Mouse (Mus musculus) stomach, embryonic 16.5 days (tissue): ENCODE data around the gene Habp4. TPM values are rescaled to one million over a fixed set of nuclear protein-coding genes. Genes with fewer than 3 reads are reported as not detected.

Experiments used
- ATAC-seq: fragments of 200-750 bp; cut with Nextera tagmentation; 2 replicates; pipeline ENCODE4 v1.8.0; 2017; ENCODE audit warnings: moderate number of reproducible peaks, moderate TSS enrichment; ENCODE audit not compliant: insufficient read depth, low FRiP score
- H3K27ac ChIP-seq: fragments of 300-500 bp; sonication (generic); 2 replicates; pipeline ENCODE4 v1.5.1; 2014; ENCODE audit warnings: low read length
- H3K27me3 ChIP-seq: fragments of 300-500 bp; sonication (generic); 2 replicates; pipeline ENCODE4 v1.6.1; 2014; ENCODE audit warnings: low read length, control low read depth, mixed read lengths; ENCODE audit not compliant: control insufficient read depth, insufficient read depth
- H3K36me3 ChIP-seq: fragments of 300-500 bp; sonication (generic); 2 replicates; pipeline ENCODE4 v1.6.1; 2014; ENCODE audit warnings: low read length; ENCODE audit not compliant: control insufficient read depth, insufficient read depth
- H3K4me1 ChIP-seq: fragments of 300-500 bp; sonication (generic); 2 replicates; pipeline ENCODE4 v1.6.1; 2014; ENCODE audit warnings: low read length, control low read depth, mixed read lengths; ENCODE audit not compliant: control insufficient read depth, insufficient read depth
- H3K4me2 ChIP-seq: fragments of 300-500 bp; sonication (generic); 2 replicates; pipeline ENCODE4 v1.6.1; 2014; ENCODE audit warnings: low read depth, low read length, mixed read lengths
- H3K4me3 ChIP-seq: fragments of 300-500 bp; sonication (generic); replicated peaks from 2 replicates; pipeline ENCODE4 v1.5.1; 2014; ENCODE audit warnings: mild to moderate bottlenecking, low read length
- H3K9ac ChIP-seq: fragments of 300-500 bp; sonication (generic); 2 replicates; pipeline ENCODE4 v1.6.1; 2014; ENCODE audit warnings: low read length
- H3K9me3 ChIP-seq: fragments of 300-500 bp; sonication (generic); replicated peaks from 2 replicates; pipeline ENCODE4 v1.6.1; 2016; ENCODE audit warnings: low read length, control low read depth; ENCODE audit not compliant: control insufficient read depth
- WGBS: fragments of 180-500 bp; shearing (Covaris S2); extraction: QIAGEN DNeasy Blood & Tissue Kit; methylation state at CpG from one replicate; pipeline ENCODE4 v1.1.7; 2014; 5-methylcytosine and 5-hydroxymethylcytosine counted together
- polyA plus RNA-seq: library from polyadenylated mRNA; unstranded; fragments of >200 nt; fragmentation: Nextera tagmentation; extraction: Ambion mirVana; gene quantifications from 2 replicates; pipeline ENCODE4 v1.2.1, GENCODE M21; 2015

Gene Habp4
- polyA plus RNA-seq, 1 experiment from 2014 or later: 15.4 TPM

GRCm38 (mm10) chr13:64184361-64184760 lies 22.7 kb downstream of the Habp4 start:
- Histone ChIP-seq H3K4me1 (no peaks in the 10 kb centered on the region), H3K9ac (no peak overlapping the region), H3K4me3 (no peak overlapping the region), H3K36me3 (0 out of 2 replicates have a peak, but pooled peaks cover 7% of the 10 kb centered on the region), H3K4me2 (no peak overlapping the region), H3K27ac (no peak overlapping the region), H3K27me3 (no peaks in the 10 kb centered on the region), H3K9me3 (no peaks in the 10 kb centered on the region)
- 77% methylated on average over 10 of the region's 10 CpGs for WGBS
- ATAC-seq: no peak

- no peak for ATAC-seq
- Histone ChIP-seq H3K36me3 (0 out of 2 replicates have a peak, but pooled peaks cover 7% of the 10 kb centered on the region), H3K27ac (no peak overlapping the region), H3K9ac (no peak overlapping the region), H3K27me3 (no peaks in the 10 kb centered on the region), H3K4me3 (no peak overlapping the region), H3K9me3 (no peaks in the 10 kb centered on the region), H3K4me1 (no peaks in the 10 kb centered on the region), H3K4me2 (no peak overlapping the region)
- 69% methylated on average over 7 of the region's 7 CpGs for WGBS
Measured at GRCm38 (mm10) chr13:64185176-64185575, 23.6 kb downstream of the Habp4 start.

GRCm38 (mm10) chr13:64185586-64185985 lies 24.0 kb downstream of the Habp4 start:
- no peak for ATAC-seq
- Histone ChIP-seq H3K27me3 (no peaks in the 10 kb centered on the region), H3K4me1 (no peaks in the 10 kb centered on the region), H3K4me3 (no peak overlapping the region), H3K9me3 (no peaks in the 10 kb centered on the region), H3K4me2 (no peak overlapping the region), H3K36me3 (0 out of 2 replicates have a peak, but pooled peaks cover 7% of the 10 kb centered on the region), H3K27ac (no peak overlapping the region), H3K9ac (no peak overlapping the region)
- 91% methylated on average over 9 of the region's 9 CpGs for WGBS

GRCm38 (mm10) chr13:64186516-64186915 lies 24.9 kb downstream of the Habp4 start:
- no peaks in the 10 kb centered on the region for H3K4me1 ChIP-seq
- H3K27ac ChIP-seq: no peak overlapping the region
- no peak overlapping the region for H3K9ac ChIP-seq
- no peak overlapping the region for H3K4me2 ChIP-seq
- no peak overlapping the region for H3K4me3 ChIP-seq
- H3K9me3 ChIP-seq: no peaks in the 10 kb centered on the region
- H3K27me3 ChIP-seq: no peaks in the 10 kb centered on the region
- WGBS: 93% methylated on average over 4 of the region's 4 CpGs
- 0 out of 2 replicates have a peak, but pooled peaks cover 7% of the 10 kb centered on the region for H3K36me3 ChIP-seq
- ATAC-seq: no peak

- no peak overlapping the region for H3K4me3 ChIP-seq
- no peaks in the 10 kb centered on the region for H3K4me1 ChIP-seq
- no peak overlapping the region for H3K27ac ChIP-seq
- no peak overlapping the region for H3K9ac ChIP-seq
- ATAC-seq: no peak
- 0 out of 2 replicates have a peak, but pooled peaks cover 7% of the 10 kb centered on the region for H3K36me3 ChIP-seq
- no peak overlapping the region for H3K4me2 ChIP-seq
- no peaks in the 10 kb centered on the region for H3K9me3 ChIP-seq
- H3K27me3 ChIP-seq: no peaks in the 10 kb centered on the region
Measured at GRCm38 (mm10) chr13:64187065-64187464, 25.4 kb downstream of the Habp4 start.

GRCm38 (mm10) chr13:64197899-64198298 lies 36.3 kb downstream of the Habp4 start:
- no peaks in the 10 kb centered on the region for H3K4me1 ChIP-seq
- H3K27me3 ChIP-seq: no peaks in the 10 kb centered on the region
- H3K27ac ChIP-seq: no peak overlapping the region
- no peak overlapping the region for H3K4me3 ChIP-seq
- no peak for ATAC-seq
- no peaks in the 10 kb centered on the region for H3K9me3 ChIP-seq
- H3K36me3 ChIP-seq: no peaks in the 10 kb centered on the region
- no peak overlapping the region for H3K9ac ChIP-seq
- H3K4me2 ChIP-seq: no peak overlapping the region
- WGBS: 69% methylated on average over 6 of the region's 6 CpGs

GRCm38 (mm10) chr13:64198310-64198709 lies 36.7 kb downstream of the Habp4 start:
- no peaks in the 10 kb centered on the region for H3K36me3 ChIP-seq
- H3K9me3 ChIP-seq: no peaks in the 10 kb centered on the region
- no peak for ATAC-seq
- H3K9ac ChIP-seq: no peak overlapping the region
- no peaks in the 10 kb centered on the region for H3K4me1 ChIP-seq
- H3K4me3 ChIP-seq: no peak overlapping the region
- H3K27me3 ChIP-seq: no peaks in the 10 kb centered on the region
- no peak overlapping the region for H3K27ac ChIP-seq
- WGBS: 91% methylated on average over 4 of the region's 4 CpGs
- H3K4me2 ChIP-seq: no peak overlapping the region

GRCm38 (mm10) chr13:64200911-64201310 lies 39.3 kb downstream of the Habp4 start:
- no peak overlapping the region for H3K9ac ChIP-seq
- H3K27me3 ChIP-seq: no peaks in the 10 kb centered on the region
- 90% methylated on average over 4 of the region's 4 CpGs for WGBS
- H3K4me1 ChIP-seq: no peaks in the 10 kb centered on the region
- H3K9me3 ChIP-seq: no peaks in the 10 kb centered on the region
- no peak overlapping the region for H3K4me2 ChIP-seq
- H3K36me3 ChIP-seq: no peaks in the 10 kb centered on the region
- no peak overlapping the region for H3K27ac ChIP-seq
- ATAC-seq: no peak
- H3K4me3 ChIP-seq: no peak overlapping the region

GRCm38 (mm10) chr13:64204726-64205125 lies 43.1 kb downstream of the Habp4 start:
- no peaks in the 10 kb centered on the region for H3K36me3 ChIP-seq
- H3K4me2 ChIP-seq: no peak overlapping the region
- no peaks in the 10 kb centered on the region for H3K27me3 ChIP-seq
- no peak overlapping the region for H3K9ac ChIP-seq
- no peak overlapping the region for H3K4me3 ChIP-seq
- H3K4me1 ChIP-seq: no peaks in the 10 kb centered on the region
- no peak overlapping the region for H3K27ac ChIP-seq
- ATAC-seq: no peak
- H3K9me3 ChIP-seq: no peaks in the 10 kb centered on the region
- WGBS: 75% methylated on average over 2 of the region's 2 CpGs

GRCm38 (mm10) chr13:64205186-64205585 lies 43.6 kb downstream of the Habp4 start:
- H3K4me1 ChIP-seq: no peaks in the 10 kb centered on the region
- no peaks in the 10 kb centered on the region for H3K9me3 ChIP-seq
- 32% methylated on average over 2 of the region's 2 CpGs for WGBS
- peak; percentile 72 for ATAC-seq
- no peak overlapping the region for H3K9ac ChIP-seq
- H3K27ac ChIP-seq: no peak overlapping the region
- H3K4me2 ChIP-seq: no peak overlapping the region
- no peaks in the 10 kb centered on the region for H3K36me3 ChIP-seq
- H3K4me3 ChIP-seq: no peak overlapping the region
- no peaks in the 10 kb centered on the region for H3K27me3 ChIP-seq
